Mouse (Mus musculus): Measurements from ENCODE around the gene Cyth1. TPM values are rescaled to one million over a fixed set of nuclear protein-coding genes. Genes with fewer than 3 reads are reported as not detected.

Cyth1 gene
- polyA plus RNA-seq, 1 experiment from 2014 or later: 30.7 TPM

- Histone ChIP-seq H3K9ac (replicated peaks) (no peak overlapping the region), H3K27ac (no peak overlapping the region), H3K4me2 (replicated peaks) (no peak overlapping the region), H3K4me3 (replicated peaks) (no peak overlapping the region), H3K9me3 (no peaks in the 10 kb centered on the region), H3K4me1 (replicated peaks) (no peaks in the 10 kb centered on the region), H3K27me3 (no peaks in the 10 kb centered on the region), H3K36me3 (peaks cover 100% of the 10 kb centered on the region)
- 93% methylated on average over 7 of the region's 7 CpGs for WGBS
- ATAC-seq: no peak
These were observed 27.9 kb upstream of the Cyth1 start for GRCm38 (mm10) chr11:118276328-118276727.

- H3K27ac ChIP-seq: no peak overlapping the region
- no peaks in the 10 kb centered on the region for H3K27me3 ChIP-seq
- no peak overlapping the region for H3K9ac ChIP-seq (replicated peaks)
- WGBS: 97% methylated on average over 9 of the region's 9 CpGs
- H3K36me3 ChIP-seq: peaks cover 98% of the 10 kb centered on the region
- no peak overlapping the region for H3K4me3 ChIP-seq (replicated peaks)
- no peak for ATAC-seq
- no peak overlapping the region for H3K4me2 ChIP-seq (replicated peaks)
- H3K4me1 ChIP-seq (replicated peaks): no peaks in the 10 kb centered on the region
- H3K9me3 ChIP-seq: no peaks in the 10 kb centered on the region
These were observed 26.7 kb upstream of the Cyth1 start for GRCm38 (mm10) chr11:118275092-118275491.

- H3K9ac ChIP-seq (replicated peaks): no peak overlapping the region
- no peak overlapping the region for H3K4me3 ChIP-seq (replicated peaks)
- H3K27me3 ChIP-seq: no peaks in the 10 kb centered on the region
- ATAC-seq: no peak
- H3K4me1 ChIP-seq (replicated peaks): no peaks in the 10 kb centered on the region
- no peak overlapping the region for H3K27ac ChIP-seq
- H3K9me3 ChIP-seq: no peaks in the 10 kb centered on the region
- 95% methylated on average over 3 of the region's 3 CpGs for WGBS
- peaks cover 97% of the 10 kb centered on the region for H3K36me3 ChIP-seq
- H3K4me2 ChIP-seq (replicated peaks): no peak overlapping the region
These were observed 21.4 kb upstream of the Cyth1 start for GRCm38 (mm10) chr11:118269827-118270226.

GRCm38 (mm10) chr11:118266666-118267046 is 18.3 kb upstream of the Cyth1 start:
- Histone ChIP-seq H3K27ac (no peak overlapping the region), H3K36me3 (peaks cover 97% of the 10 kb centered on the region), H3K4me3 (replicated peaks) (no peak overlapping the region), H3K4me1 (replicated peaks) (no peaks in the 10 kb centered on the region), H3K9ac (replicated peaks) (no peak overlapping the region), H3K9me3 (no peaks in the 10 kb centered on the region), H3K4me2 (replicated peaks) (no peak overlapping the region), H3K27me3 (no peaks in the 10 kb centered on the region)
- no peak for ATAC-seq
- 93% methylated on average over 7 of the region's 7 CpGs for WGBS

- H3K27me3 ChIP-seq: no peaks in the 10 kb centered on the region
- no peak for ATAC-seq
- H3K9me3 ChIP-seq: no peaks in the 10 kb centered on the region
- no peak overlapping the region for H3K27ac ChIP-seq
- no peak overlapping the region for H3K9ac ChIP-seq (replicated peaks)
- no peak overlapping the region for H3K4me2 ChIP-seq (replicated peaks)
- 92% methylated on average over 10 of the region's 10 CpGs for WGBS
- H3K36me3 ChIP-seq: peaks cover 97% of the 10 kb centered on the region
- no peak overlapping the region for H3K4me3 ChIP-seq (replicated peaks)
- H3K4me1 ChIP-seq (replicated peaks): no peaks in the 10 kb centered on the region
These were observed 17.8 kb upstream of the Cyth1 start for GRCm38 (mm10) chr11:118266044-118266665.

GRCm38 (mm10) chr11:118265621-118266020 is 17.2 kb upstream of the Cyth1 start:
- Histone ChIP-seq H3K9me3 (no peaks in the 10 kb centered on the region), H3K9ac (replicated peaks) (no peak overlapping the region), H3K36me3 (peaks cover 98% of the 10 kb centered on the region), H3K27me3 (no peaks in the 10 kb centered on the region), H3K4me1 (replicated peaks) (no peaks in the 10 kb centered on the region), H3K27ac (no peak overlapping the region), H3K4me3 (replicated peaks) (no peak overlapping the region), H3K4me2 (replicated peaks) (no peak overlapping the region)
- WGBS: 94% methylated on average over 11 of the region's 11 CpGs
- no peak for ATAC-seq

- Histone ChIP-seq H3K9ac (replicated peaks) (no peak overlapping the region), H3K4me2 (replicated peaks) (no peak overlapping the region), H3K27ac (peak overlapping the region; percentile 30), H3K9me3 (no peaks in the 10 kb centered on the region), H3K36me3 (peaks cover 99% of the 10 kb centered on the region), H3K27me3 (no peaks in the 10 kb centered on the region), H3K4me1 (replicated peaks) (no peaks in the 10 kb centered on the region), H3K4me3 (replicated peaks) (no peak overlapping the region)
- 77% methylated on average over 5 of the region's 5 CpGs for WGBS
- ATAC-seq: no peak
These were observed 14.8 kb upstream of the Cyth1 start for GRCm38 (mm10) chr11:118263146-118263545.

GRCm38 (mm10) chr11:118260081-118260480 is 11.7 kb upstream of the Cyth1 start:
- Histone ChIP-seq H3K36me3 (peaks cover 88% of the 10 kb centered on the region), H3K9ac (replicated peaks) (no peak overlapping the region), H3K9me3 (no peaks in the 10 kb centered on the region), H3K27me3 (no peaks in the 10 kb centered on the region), H3K4me1 (replicated peaks) (no peaks in the 10 kb centered on the region), H3K4me2 (replicated peaks) (no peak overlapping the region), H3K27ac (no peak overlapping the region), H3K4me3 (replicated peaks) (no peak overlapping the region)
- WGBS: 95% methylated on average over 8 of the region's 8 CpGs
- no peak for ATAC-seq

- peaks cover 82% of the 10 kb centered on the region for H3K36me3 ChIP-seq
- no peak for ATAC-seq
- no peak overlapping the region for H3K4me3 ChIP-seq (replicated peaks)
- no peak overlapping the region for H3K9ac ChIP-seq (replicated peaks)
- no peaks in the 10 kb centered on the region for H3K9me3 ChIP-seq
- peaks cover 5% of the 10 kb centered on the region; the same call in 1 of the 2 replicates for H3K4me1 ChIP-seq (replicated peaks)
- 97% methylated on average over 8 of the region's 8 CpGs for WGBS
- no peak overlapping the region for H3K4me2 ChIP-seq (replicated peaks)
- no peak overlapping the region for H3K27ac ChIP-seq
- no peaks in the 10 kb centered on the region for H3K27me3 ChIP-seq
These were observed 11.2 kb upstream of the Cyth1 start for GRCm38 (mm10) chr11:118259580-118259979.

- H3K27me3 ChIP-seq: no peaks in the 10 kb centered on the region
- ATAC-seq: no peak
- 89% methylated on average over 7 of the region's 7 CpGs for WGBS
- no peak overlapping the region for H3K4me3 ChIP-seq (replicated peaks)
- no peak overlapping the region for H3K4me2 ChIP-seq (replicated peaks)
- peaks cover 17% of the 10 kb centered on the region; the same call in 1 of the 2 replicates for H3K4me1 ChIP-seq (replicated peaks)
- H3K9me3 ChIP-seq: no peaks in the 10 kb centered on the region
- no peak overlapping the region for H3K27ac ChIP-seq
- no peak overlapping the region for H3K9ac ChIP-seq (replicated peaks)
- peaks cover 50% of the 10 kb centered on the region for H3K36me3 ChIP-seq
These were observed 8.0 kb upstream of the Cyth1 start for GRCm38 (mm10) chr11:118256371-118256770.

- Histone ChIP-seq H3K4me1 (replicated peaks) (peaks cover 17% of the 10 kb centered on the region; the same call in 1 of the 2 replicates), H3K27ac (peak overlapping the region; percentile 74), H3K4me2 (replicated peaks) (no peak overlapping the region), H3K4me3 (replicated peaks) (no peak overlapping the region), H3K9me3 (no peaks in the 10 kb centered on the region), H3K9ac (replicated peaks) (no peak overlapping the region), H3K27me3 (no peaks in the 10 kb centered on the region), H3K36me3 (peaks cover 30% of the 10 kb centered on the region)
- ATAC-seq: peak; percentile 57; the same call in 1 of the 2 replicates
- 45% methylated on average over 15 of the region's 15 CpGs for WGBS
These were observed 6.0 kb upstream of the Cyth1 start for GRCm38 (mm10) chr11:118254159-118254951.

- Histone ChIP-seq H3K9me3 (no peaks in the 10 kb centered on the region), H3K27me3 (no peaks in the 10 kb centered on the region), H3K4me1 (replicated peaks) (peaks cover 23% of the 10 kb centered on the region), H3K36me3 (peaks cover 23% of the 10 kb centered on the region), H3K4me3 (replicated peaks) (no peak overlapping the region), H3K27ac (peak overlapping the region; percentile 74), H3K4me2 (replicated peaks) (no peak overlapping the region), H3K9ac (replicated peaks) (no peak overlapping the region)
- 88% methylated on average over 7 of the region's 7 CpGs for WGBS
- no peak for ATAC-seq
These were observed 5.2 kb upstream of the Cyth1 start for GRCm38 (mm10) chr11:118253447-118254158.

All from midbrain, embryonic 13.5 days (tissue).